Mouse (Mus musculus) liver, embryonic 13.5 days (tissue): ENCODE data around the gene Ntmt1. TPM values are rescaled to one million over a fixed set of nuclear protein-coding genes. Genes with fewer than 3 reads are reported as not detected.
A peak's percentile ranks its signal among the peaks of the same experiment; 100 is the strongest.

ENCODE experiments used
- ATAC-seq: fragments of 200-750 bp; cut with Nextera tagmentation; 2 replicates; pipeline ENCODE4 v1.8.0; 2017; ENCODE audit warnings: low read depth, mild to moderate bottlenecking, moderate number of reproducible peaks, moderate library complexity
- DNase-seq: peaks from one replicate; pipeline ENCODE4 v3.0.0; 2022
- H3K27ac ChIP-seq: fragments of 300-500 bp; sonication (generic); 2 replicates; pipeline ENCODE4 v1.5.1; 2015; ENCODE audit warnings: moderate library complexity, mild to moderate bottlenecking, inconsistent platforms
- H3K27me3 ChIP-seq: fragments of 300-500 bp; sonication (generic); 2 replicates; pipeline ENCODE4 v1.6.1; 2015; ENCODE audit warnings: mild to moderate bottlenecking, inconsistent platforms
- H3K36me3 ChIP-seq: fragments of 300-500 bp; sonication (generic); 2 replicates; pipeline ENCODE4 v1.6.1; 2015; ENCODE audit warnings: mild to moderate bottlenecking, inconsistent platforms
- H3K4me1 ChIP-seq: fragments of 300-500 bp; sonication (generic); replicated peaks from 2 replicates; pipeline ENCODE4 v1.6.1; 2015; ENCODE audit warnings: inconsistent platforms
- H3K4me2 ChIP-seq: fragments of 300-500 bp; sonication (generic); 2 replicates; pipeline ENCODE4 v1.6.1; 2015; ENCODE audit warnings: inconsistent platforms, mild to moderate bottlenecking, moderate library complexity
- H3K4me3 ChIP-seq: fragments of 300-500 bp; sonication (generic); replicated peaks from 2 replicates; pipeline ENCODE4 v1.5.1; 2015; ENCODE audit warnings: mild to moderate bottlenecking, inconsistent platforms
- H3K9ac ChIP-seq: fragments of 300-500 bp; sonication (generic); 2 replicates; pipeline ENCODE4 v1.6.1; 2015; ENCODE audit warnings: mild to moderate bottlenecking, inconsistent platforms
- H3K9me3 ChIP-seq: fragments of 300-500 bp; sonication (generic); replicated peaks from 2 replicates; pipeline ENCODE4 v1.6.1; 2016; ENCODE audit warnings: inconsistent platforms
- WGBS: fragments of 180-500 bp; shearing (Covaris S2); methylation state at CpG from one replicate; pipeline ENCODE4 v1.1.7; 2015; ENCODE audit not compliant: insufficient replicate concordance; 5-methylcytosine and 5-hydroxymethylcytosine counted together
- polyA plus RNA-seq: library from polyadenylated mRNA; unstranded; fragments of >200 nt; fragmentation: Nextera tagmentation; extraction: Ambion mirVana; gene quantifications from 2 replicates; pipeline ENCODE4 v1.2.1, GENCODE M21; 2015

Gene Ntmt1
- polyA plus RNA-seq, 1 experiment from 2014 or later = 36.3 TPM

DNA sequence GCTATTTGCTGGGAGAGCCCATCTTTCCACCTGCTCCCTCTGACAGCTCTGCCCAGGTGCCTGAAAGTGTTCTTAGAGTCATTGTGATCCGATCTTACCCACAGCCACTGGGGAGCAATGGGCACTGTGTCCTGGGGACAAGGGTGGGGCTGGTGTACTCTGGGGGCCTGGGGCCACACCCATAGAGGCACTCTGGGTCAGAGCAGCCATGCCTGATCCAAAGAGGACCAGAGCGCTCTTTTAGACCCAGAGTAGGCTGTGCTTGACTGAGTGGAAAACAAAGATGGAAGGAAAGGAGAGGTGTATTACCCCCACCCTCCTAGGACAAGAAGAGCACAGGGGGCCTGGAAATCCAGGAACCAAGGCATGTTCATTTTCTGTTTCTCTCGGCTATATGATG is 4.0 kb upstream of the Ntmt1 start, which contains the start of gene 1700001O22Rik:
1700001O22Rik (minus strand) TSS at position 58 of the 400 bp plus-strand sequence.
- H3K27ac ChIP-seq = no peak within 1 kb of the TSS
- 62% methylated on average over 3 of the region's 3 CpGs for WGBS
- ATAC-seq (no peak), DNase-seq (no peak)
- peaks cover 30% of the 10 kb centered on the region for H3K4me1 ChIP-seq
- H3K4me3 ChIP-seq = no peak within 1 kb of the TSS
- peaks cover 71% of the 10 kb centered on the region for H3K27me3 ChIP-seq
- H3K36me3 ChIP-seq = no peaks in the 10 kb centered on the region
- H3K9me3 ChIP-seq = no peaks in the 10 kb centered on the region
- no peak within 1 kb of the TSS for H3K4me2 ChIP-seq
- no peak within 1 kb of the TSS for H3K9ac ChIP-seq

DNA sequence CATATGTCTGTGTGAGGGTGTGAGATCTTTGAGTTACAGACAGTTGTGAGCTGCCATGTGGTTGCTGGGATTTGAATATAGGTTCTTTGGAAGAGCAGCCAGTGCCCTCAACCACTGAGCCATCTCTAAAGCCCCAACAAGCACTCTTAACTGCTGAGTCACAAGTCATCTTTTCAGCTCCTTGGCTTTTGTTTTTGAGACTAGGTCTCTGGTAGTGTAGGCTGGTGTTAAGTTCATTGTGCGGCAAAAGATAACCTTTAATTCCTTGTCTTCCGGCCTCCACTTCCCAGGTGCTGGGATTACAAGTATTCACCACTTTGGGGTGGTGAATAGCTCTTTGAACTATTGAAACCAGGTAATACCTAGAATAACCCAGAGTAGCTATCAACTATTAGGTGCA is 1.6 kb upstream of the Ntmt1 start:
- H3K9me3 ChIP-seq = no peaks in the 10 kb centered on the region
- H3K4me2 ChIP-seq = no peak overlapping the region
- DNase-seq = no peak
- 91% methylated on average over 2 of the region's 2 CpGs for WGBS
- ATAC-seq = no peak
- peaks cover 47% of the 10 kb centered on the region for H3K27me3 ChIP-seq
- no peak overlapping the region for H3K9ac ChIP-seq
- H3K4me3 ChIP-seq = no peak overlapping the region
- H3K27ac ChIP-seq = no peak overlapping the region
- H3K4me1 ChIP-seq = peaks cover 46% of the 10 kb centered on the region
- H3K36me3 ChIP-seq = 0 out of 2 replicates have a peak, but pooled peaks cover 7% of the 10 kb centered on the region

DNA sequence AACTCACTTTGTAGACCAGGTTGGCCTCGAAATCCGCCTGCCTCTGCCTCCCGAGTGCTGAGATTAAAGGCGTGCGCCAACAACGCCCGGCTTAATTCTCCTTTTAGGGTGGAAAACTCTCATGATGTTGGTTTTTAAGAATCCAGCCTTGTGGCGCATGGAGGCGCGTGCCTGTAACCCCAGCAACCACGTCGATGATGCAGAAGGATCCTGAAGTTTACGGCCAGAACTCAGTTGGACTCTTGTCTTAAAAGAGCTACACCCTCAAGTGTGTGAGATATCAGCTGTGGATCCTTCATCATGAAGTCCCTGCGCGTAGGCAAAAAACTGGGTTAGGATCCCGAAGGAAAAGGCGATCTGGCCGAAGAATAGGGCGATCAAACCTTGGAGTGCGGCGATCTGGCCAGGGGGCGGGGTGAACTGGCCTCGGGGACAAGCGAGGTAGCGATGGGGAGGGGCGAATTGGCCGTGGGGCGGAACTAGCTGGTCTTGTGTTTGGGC is 429 bp upstream of the Ntmt1 start:
- Histone ChIP-seq H3K9me3 (no peaks in the 10 kb centered on the region), H3K9ac (peak overlapping the region; percentile 70), H3K4me1 (peaks cover 40% of the 10 kb centered on the region), H3K36me3 (peaks cover 16% of the 10 kb centered on the region), H3K27ac (0 out of 2 replicates have a peak overlapping the region, but pooled peaks have one; percentile 29), H3K4me3 (peak overlapping the region; percentile 81), H3K4me2 (peak overlapping the region; percentile 98), H3K27me3 (peaks cover 35% of the 10 kb centered on the region)
- no peak for DNase-seq
- 7% methylated on average over 28 of the region's 28 CpGs for whole genome bisulfite sequencing
- peak; percentile 1; the same call in 1 of the 2 replicates for ATAC-seq

DNA sequence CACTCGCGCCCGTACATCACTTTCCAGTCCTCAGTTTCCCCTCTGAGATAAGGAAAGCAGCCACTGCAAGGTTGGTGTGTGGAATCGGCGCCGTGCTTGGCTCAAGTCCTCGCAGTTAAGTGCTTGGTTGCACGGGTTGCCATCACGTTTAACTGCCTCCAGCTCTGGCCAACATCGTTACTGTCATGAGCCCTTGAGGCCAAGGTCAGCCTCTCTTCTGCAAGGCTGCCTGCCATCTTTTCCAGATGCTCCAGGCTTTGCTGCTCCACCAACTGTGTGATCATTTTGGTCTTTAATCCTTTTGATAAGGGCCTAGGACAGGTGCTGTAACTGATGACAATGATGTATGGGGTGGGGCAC is 650 bp downstream of the Ntmt1 start:
- H3K36me3 ChIP-seq = peaks cover 27% of the 10 kb centered on the region
- ATAC-seq (no peak), DNase-seq (no peak)
- H3K9ac ChIP-seq = peak overlapping the region; percentile 86
- peaks cover 40% of the 10 kb centered on the region for H3K4me1 ChIP-seq
- 3% methylated on average over 10 of the region's 10 CpGs for WGBS
- no peaks in the 10 kb centered on the region for H3K9me3 ChIP-seq
- peaks cover 24% of the 10 kb centered on the region for H3K27me3 ChIP-seq
- H3K4me3 ChIP-seq = peak overlapping the region; percentile 81
- H3K4me2 ChIP-seq = peak overlapping the region; percentile 98
- H3K27ac ChIP-seq = peak overlapping the region; percentile 78

DNA sequence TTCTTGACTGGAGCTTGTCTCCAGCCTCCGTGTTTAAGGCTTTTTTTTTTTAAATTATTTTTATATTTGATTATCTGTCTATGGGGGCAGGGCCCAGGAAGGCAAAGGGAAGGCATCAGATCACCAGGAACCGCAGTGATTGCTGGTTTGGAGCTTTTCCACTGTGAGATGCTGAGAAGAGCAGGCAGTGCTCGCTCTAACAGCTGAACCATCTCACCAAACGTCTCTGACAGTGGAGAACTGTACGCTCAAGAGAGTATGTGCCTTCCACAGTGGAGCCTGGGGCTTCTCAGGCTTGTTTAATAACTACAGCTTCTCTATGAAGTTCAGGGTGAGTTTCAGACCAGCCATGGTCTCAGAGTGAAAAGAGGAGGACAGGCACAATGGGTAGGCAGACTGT is 1.9 kb downstream of the Ntmt1 start:
- Histone ChIP-seq H3K9me3 (no peaks in the 10 kb centered on the region), H3K36me3 (peaks cover 39% of the 10 kb centered on the region), H3K27me3 (peaks cover 14% of the 10 kb centered on the region; the same call in 1 of the 2 replicates), H3K4me3 (peak overlapping the region; percentile 24; the same call in 1 of the 2 replicates), H3K27ac (peak overlapping the region; percentile 10; the same call in 1 of the 2 replicates), H3K4me1 (peaks cover 40% of the 10 kb centered on the region), H3K9ac (0 out of 2 replicates have a peak overlapping the region, but pooled peaks have one; percentile 22), H3K4me2 (peak overlapping the region; percentile 33)
- no peak for DNase-seq
- no peak for ATAC-seq
- 68% methylated on average over 5 of the region's 5 CpGs for WGBS

DNA sequence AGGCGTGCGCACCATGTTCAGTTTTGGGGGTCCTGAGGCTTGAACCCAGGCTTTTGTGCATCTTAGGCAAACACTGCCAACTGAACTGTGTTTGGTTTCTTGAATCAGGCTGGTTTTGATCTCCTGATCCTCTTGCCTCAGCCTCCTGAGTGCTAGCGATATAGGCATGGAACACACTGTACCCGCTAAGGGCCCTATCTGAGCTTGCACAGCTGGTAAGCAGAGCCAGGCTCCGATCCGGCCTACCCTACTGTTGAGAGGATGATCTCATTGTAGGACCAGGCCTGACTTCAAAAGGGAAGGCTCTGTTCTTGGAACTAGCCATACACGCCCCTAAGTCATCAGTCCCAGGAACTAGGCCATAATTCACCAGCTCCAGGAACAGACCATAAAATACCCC is 2.9 kb downstream of the Ntmt1 start:
- Histone ChIP-seq H3K27me3 (0 out of 2 replicates have a peak, but pooled peaks cover 5% of the 10 kb centered on the region), H3K4me3 (no peak overlapping the region), H3K4me1 (peaks cover 40% of the 10 kb centered on the region), H3K9me3 (no peaks in the 10 kb centered on the region), H3K27ac (no peak overlapping the region), H3K9ac (no peak overlapping the region), H3K36me3 (peaks cover 50% of the 10 kb centered on the region), H3K4me2 (no peak overlapping the region)
- WGBS = 70% methylated on average over 7 of the region's 7 CpGs
- ATAC-seq (no peak), DNase-seq (no peak)

DNA sequence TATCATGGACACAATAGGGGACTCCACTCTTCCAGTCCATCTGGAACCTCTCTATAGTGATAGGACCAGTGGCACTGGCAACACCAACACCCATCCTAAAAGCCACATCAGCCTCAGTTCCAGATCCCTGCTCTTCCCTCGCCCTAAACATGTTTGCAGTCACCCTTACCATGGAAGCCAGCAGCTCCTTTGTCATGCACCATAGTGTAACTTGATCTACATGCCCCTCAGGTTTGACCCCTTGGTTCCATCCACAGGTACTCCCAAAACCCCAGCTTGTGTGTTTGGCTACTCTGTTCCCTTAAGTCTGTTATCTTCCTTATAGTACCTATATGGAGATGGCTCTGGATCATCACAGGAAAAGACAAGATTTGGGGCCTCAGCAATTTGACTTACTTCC is 8.8 kb downstream of the Ntmt1 start:
- Histone ChIP-seq H3K4me3 (no peak overlapping the region), H3K4me1 (0 out of 2 replicates have a peak, but pooled peaks cover 2% of the 10 kb centered on the region), H3K4me2 (no peak overlapping the region), H3K27me3 (no peaks in the 10 kb centered on the region), H3K9ac (no peak overlapping the region), H3K36me3 (peaks cover 87% of the 10 kb centered on the region), H3K9me3 (peaks cover 8% of the 10 kb centered on the region; the same call in 1 of the 2 replicates), H3K27ac (no peak overlapping the region)
- no peak for DNase-seq
- WGBS = 83% methylated on average over 1 of the region's 1 CpGs
- ATAC-seq = no peak

DNA sequence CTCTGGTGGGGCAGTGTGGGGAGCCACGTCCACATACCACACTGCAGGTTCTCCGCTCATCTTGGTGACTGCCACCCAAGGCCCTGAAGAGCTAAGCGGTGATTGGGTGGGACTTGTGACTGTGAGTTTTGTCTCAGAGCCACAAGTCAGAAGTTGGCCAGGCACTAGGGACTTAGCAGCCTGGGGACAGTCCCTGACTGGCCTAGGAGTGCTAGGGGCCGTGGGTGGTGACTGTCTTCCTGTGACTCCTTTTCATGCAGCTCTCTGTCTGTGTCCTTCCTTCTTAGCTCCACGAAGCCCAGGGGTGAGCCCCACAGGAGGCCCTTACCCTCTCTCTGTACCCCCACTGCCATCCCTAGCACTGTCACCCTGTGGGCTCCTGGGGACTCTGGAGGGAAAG is 12.2 kb downstream of the Ntmt1 start:
- ATAC-seq = no peak
- H3K9ac ChIP-seq = no peak overlapping the region
- no peak overlapping the region for H3K4me2 ChIP-seq
- H3K27me3 ChIP-seq = no peaks in the 10 kb centered on the region
- DNase-seq = no peak
- 78% methylated on average over 5 of the region's 5 CpGs for WGBS
- H3K9me3 ChIP-seq = peaks cover 8% of the 10 kb centered on the region; the same call in 1 of the 2 replicates
- peaks cover 89% of the 10 kb centered on the region for H3K36me3 ChIP-seq
- peaks cover 11% of the 10 kb centered on the region; the same call in 1 of the 2 replicates for H3K4me1 ChIP-seq
- H3K4me3 ChIP-seq = no peak overlapping the region
- H3K27ac ChIP-seq = no peak overlapping the region

DNA sequence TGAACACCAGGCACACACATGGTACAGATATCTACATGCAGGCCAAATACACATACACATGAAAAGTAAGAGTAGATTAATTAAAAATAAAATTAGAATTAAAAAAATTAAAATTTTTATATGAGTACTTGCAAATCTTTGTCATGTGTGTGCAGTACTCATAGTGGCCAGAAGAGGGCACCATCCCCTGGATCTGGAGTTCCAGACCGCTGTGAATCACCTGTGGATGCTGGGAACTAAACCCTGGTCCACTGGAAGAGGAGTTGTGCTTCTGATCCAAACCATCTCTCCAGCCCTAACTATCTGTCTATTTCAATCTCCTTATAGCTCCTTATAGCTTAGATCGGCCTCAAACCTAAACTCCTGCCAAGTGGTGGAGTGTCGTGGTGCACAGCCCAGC is 13.4 kb downstream of the Ntmt1 start:
- H3K4me1 ChIP-seq = peaks cover 19% of the 10 kb centered on the region
- 94% methylated on average over 3 of the region's 3 CpGs for WGBS
- H3K36me3 ChIP-seq = peaks cover 89% of the 10 kb centered on the region

DNA sequence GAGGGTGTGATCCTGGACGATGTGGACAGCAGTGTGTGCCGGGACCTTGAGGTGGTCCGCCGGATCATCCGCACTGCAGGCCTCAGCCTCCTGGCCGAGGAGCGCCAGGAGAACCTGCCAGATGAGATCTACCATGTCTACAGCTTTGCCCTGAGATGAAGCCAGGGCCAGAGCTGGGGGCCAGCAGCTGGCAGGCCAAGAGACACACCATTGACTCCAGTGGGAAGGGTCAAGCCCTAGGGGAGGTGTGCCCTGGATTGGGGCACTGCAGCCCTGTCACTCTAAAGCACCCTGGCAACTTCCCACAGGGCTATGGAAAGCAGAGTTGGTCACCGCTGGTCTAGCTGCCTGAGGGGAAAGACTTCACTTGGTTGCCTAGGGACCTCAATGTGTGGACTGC is 14.8 kb downstream of the Ntmt1 start:
- no peak overlapping the region for H3K4me3 ChIP-seq
- no peak overlapping the region for H3K9ac ChIP-seq
- peaks cover 33% of the 10 kb centered on the region for H3K4me1 ChIP-seq
- no peaks in the 10 kb centered on the region for H3K27me3 ChIP-seq
- no peak for DNase-seq
- no peak overlapping the region for H3K4me2 ChIP-seq
- peaks cover 91% of the 10 kb centered on the region for H3K36me3 ChIP-seq
- 89% methylated on average over 8 of the region's 8 CpGs for WGBS
- peaks cover 8% of the 10 kb centered on the region; the same call in 1 of the 2 replicates for H3K9me3 ChIP-seq
- no peak for ATAC-seq
- no peak overlapping the region for H3K27ac ChIP-seq

More for the DNA sequence above, 13.4 kb downstream of the Ntmt1 start:
- Histone ChIP-seq H3K4me3 (no peak overlapping the region), H3K27me3 (no peaks in the 10 kb centered on the region), H3K4me2 (no peak overlapping the region), H3K9me3 (peaks cover 8% of the 10 kb centered on the region; the same call in 1 of the 2 replicates), H3K9ac (no peak overlapping the region), H3K27ac (no peak overlapping the region)
- DNase-seq (no peak), ATAC-seq (no peak)

DNA sequence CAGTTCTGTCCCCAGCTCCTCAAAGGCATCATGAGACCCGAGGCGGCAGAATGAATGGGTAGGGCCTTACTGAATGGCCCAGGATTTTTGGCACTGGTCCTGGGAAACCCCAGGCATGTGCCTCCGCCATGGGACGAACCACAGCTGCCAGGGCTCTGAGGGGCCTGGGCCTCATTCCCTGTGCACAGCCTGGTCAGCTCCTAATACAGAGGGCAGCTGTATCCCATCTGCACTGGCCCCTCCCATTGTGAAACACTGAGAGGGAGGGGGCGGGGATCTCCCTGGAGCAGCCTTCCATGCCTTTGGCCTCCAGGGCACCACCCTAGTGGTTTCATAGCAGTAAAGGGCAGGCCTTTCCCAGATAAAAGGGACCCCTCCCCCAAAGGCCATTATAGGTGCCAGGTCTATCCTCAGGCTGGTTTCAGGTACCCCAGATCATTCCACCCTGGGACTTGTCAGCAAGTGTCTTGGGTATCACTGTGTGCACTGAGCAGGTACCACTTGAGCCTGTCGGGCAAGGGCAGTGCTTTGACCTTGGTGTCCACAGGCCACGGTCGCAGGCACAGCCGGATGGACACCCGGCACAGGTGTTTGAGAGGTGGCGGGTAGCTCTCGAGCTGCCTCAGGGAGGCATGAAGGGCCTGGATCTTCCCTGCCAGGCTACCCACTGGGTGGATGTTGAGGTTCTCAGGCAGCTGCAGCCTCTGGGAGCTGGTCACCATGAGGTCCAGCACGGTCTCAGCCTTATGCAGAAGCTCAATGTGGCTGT is 15.9 kb downstream of the Ntmt1 start:
- no peak for DNase-seq
- no peak overlapping the region for H3K9ac ChIP-seq

More for the DNA sequence above, 15.9 kb downstream of the Ntmt1 start:
- no peak overlapping the region for H3K4me3 ChIP-seq
- H3K4me1 ChIP-seq = peaks cover 38% of the 10 kb centered on the region
- no peaks in the 10 kb centered on the region for H3K27me3 ChIP-seq
- peaks cover 83% of the 10 kb centered on the region for H3K36me3 ChIP-seq
- ATAC-seq = no peak
- WGBS = 82% methylated on average over 13 of the region's 13 CpGs
- peak overlapping the region; percentile 39; the same call in 1 of the 2 replicates for H3K27ac ChIP-seq
- H3K9me3 ChIP-seq = peaks cover 8% of the 10 kb centered on the region; the same call in 1 of the 2 replicates
- no peak overlapping the region for H3K4me2 ChIP-seq
